Mouse (Mus musculus) kidney, embryonic 15.5 days (tissue): ENCODE measurements at regions not wholly inside any gene's neighbourhood (a gene's known extent, or its start where the extent isn't known, plus 50 kb on each side); places are given as distances from the start of the nearest gene placed in this dataset.
A peak's percentile ranks its signal among the peaks of the same experiment; 100 is the strongest.
"Not testable (repeated sequence)": the region's sequence is repeated elsewhere in the genome, so short reads cannot be mapped to it uniquely, and the experiment has no call there.

Experiments used
- ATAC-seq: fragments of 200-750 bp; cut with Nextera tagmentation; replicated peaks from 2 replicates; pipeline ENCODE4 v1.8.0; 2017; ENCODE audit warnings: moderate TSS enrichment; ENCODE audit not compliant: low FRiP score
- H3K27ac ChIP-seq: fragments of 300-500 bp; sonication (generic); 2 replicates; pipeline ENCODE4 v1.5.1; 2015; ENCODE audit warnings: mild to moderate bottlenecking, inconsistent platforms
- H3K27me3 ChIP-seq: fragments of 300-500 bp; sonication (generic); 2 replicates; pipeline ENCODE4 v1.6.1; 2015; ENCODE audit warnings: inconsistent platforms
- H3K36me3 ChIP-seq: fragments of 300-500 bp; sonication (generic); 2 replicates; pipeline ENCODE4 v1.6.1; 2015; ENCODE audit warnings: inconsistent platforms
- H3K4me1 ChIP-seq: fragments of 300-500 bp; sonication (generic); 2 replicates; pipeline ENCODE4 v1.6.1; 2015; ENCODE audit warnings: inconsistent platforms
- H3K4me2 ChIP-seq: fragments of 300-500 bp; sonication (generic); 2 replicates; pipeline ENCODE4 v1.6.1; 2015; ENCODE audit warnings: moderate library complexity, mild to moderate bottlenecking, inconsistent platforms
- H3K4me3 ChIP-seq: fragments of 300-500 bp; sonication (generic); replicated peaks from 2 replicates; pipeline ENCODE4 v1.5.1; 2015; ENCODE audit warnings: mild to moderate bottlenecking, inconsistent platforms
- H3K9ac ChIP-seq: fragments of 300-500 bp; sonication (generic); 2 replicates; pipeline ENCODE4 v1.6.1; 2015; ENCODE audit warnings: mild to moderate bottlenecking, inconsistent platforms
- H3K9me3 ChIP-seq: fragments of 300-500 bp; sonication (generic); replicated peaks from 2 replicates; pipeline ENCODE4 v1.6.1; 2016; ENCODE audit warnings: inconsistent platforms
- WGBS: fragments of 180-500 bp; shearing (Covaris S2); methylation state at CpG from one replicate; pipeline ENCODE4 v1.1.7; 2015; ENCODE audit warnings: mixed read lengths; 5-methylcytosine and 5-hydroxymethylcytosine counted together

GRCm38 (mm10) chr12:24252071-24252874, 155.2 kb upstream of the 9030624G23Rik start:
- ATAC-seq, result not testable (repeated sequence)

More at GRCm38 (mm10) chr12:24252071-24252874, 155.2 kb upstream of the 9030624G23Rik start:
- Histone ChIP-seq H3K4me3 (peak overlapping the region; percentile 65), H3K4me2 (peak overlapping the region; percentile 60), H3K27ac (peak overlapping the region; percentile 32; the same call in 1 of the 2 replicates), H3K9ac (peak overlapping the region; percentile 78)
- H3K27me3 ChIP-seq, H3K9me3 ChIP-seq, H3K4me1 ChIP-seq, H3K36me3 ChIP-seq: not testable (repeated sequence)
- 2% methylated on average over 61 of the region's 77 CpGs for WGBS
